Mouse (Mus musculus) c-Kit-negative CD71-positive TER-119-positive erythroid progenitor cells, embryonic 14.5 days (primary cell): Measurements from ENCODE around the gene Pcnx4.
"Not testable (repeated sequence)": the region's sequence is repeated elsewhere in the genome, so short reads cannot be mapped to it uniquely, and the experiment has no call there.

Experiments
- DNase-seq: peaks from one replicate; pipeline ENCODE4 v3.0.0-alpha.2; 2013; ENCODE audit warnings: low read depth, low spot score

Gene Pcnx4

DNA sequence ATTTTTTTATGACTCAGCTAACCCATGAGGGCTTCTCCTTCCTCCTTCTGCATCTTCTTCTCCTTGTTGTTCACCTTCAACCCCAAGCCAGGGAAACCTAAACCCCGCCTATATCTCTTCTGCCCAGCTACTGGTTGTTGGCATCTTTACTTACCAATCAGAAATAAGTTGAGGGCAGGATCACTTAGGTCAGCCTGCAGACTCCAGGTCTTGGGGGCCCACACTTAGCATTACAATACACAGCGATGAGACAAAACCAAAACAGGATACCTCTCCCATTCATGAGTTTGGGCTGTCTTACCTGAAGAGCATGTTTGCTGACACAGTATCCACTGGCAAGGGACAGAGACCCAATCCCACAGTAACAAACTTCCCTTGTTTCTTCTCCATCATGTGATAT is 57.8 kb downstream of the Pcnx4 start:
- no peak for DNase-seq

DNA sequence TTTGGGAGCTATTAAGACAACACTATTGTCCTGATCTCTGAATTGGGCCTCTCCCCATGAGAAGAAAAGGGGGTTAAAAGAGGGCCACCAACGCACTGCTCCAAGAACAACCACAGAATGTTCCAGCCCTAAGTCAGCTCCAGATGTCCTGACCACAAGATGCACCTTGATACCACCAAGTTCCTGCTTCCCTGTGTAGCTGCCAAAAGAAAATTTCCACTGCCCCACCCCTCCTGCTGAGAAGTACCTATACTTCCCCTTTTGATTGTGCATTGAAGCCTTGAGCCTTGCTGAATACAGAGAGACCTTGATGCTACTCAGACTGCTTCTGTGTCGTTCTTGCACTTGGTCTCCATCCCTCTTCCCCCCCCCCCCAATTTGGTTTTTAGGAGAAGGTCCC is 62.5 kb downstream of the Pcnx4 start:
- not testable (repeated sequence) for DNase-seq

DNA sequence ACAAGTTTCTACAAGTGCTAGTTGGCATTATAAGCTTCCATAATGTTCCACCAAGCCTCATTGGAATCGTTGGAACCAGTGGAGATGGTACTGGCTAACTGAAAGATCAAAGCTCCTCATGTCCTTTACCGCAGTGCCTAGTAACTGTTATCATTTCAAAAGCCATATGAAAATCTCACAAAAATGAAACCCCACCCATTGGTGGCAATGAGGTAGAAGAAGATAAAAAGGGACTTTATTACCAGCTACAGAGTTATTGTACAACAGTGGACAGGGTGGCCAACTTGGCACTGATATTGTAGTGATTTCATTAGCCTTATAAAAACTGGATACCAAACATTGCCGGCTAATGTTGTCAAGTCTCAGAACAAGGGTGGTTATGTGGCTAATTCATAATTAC is 75.9 kb downstream of the Pcnx4 start:
- no peak for DNase-seq

DNA sequence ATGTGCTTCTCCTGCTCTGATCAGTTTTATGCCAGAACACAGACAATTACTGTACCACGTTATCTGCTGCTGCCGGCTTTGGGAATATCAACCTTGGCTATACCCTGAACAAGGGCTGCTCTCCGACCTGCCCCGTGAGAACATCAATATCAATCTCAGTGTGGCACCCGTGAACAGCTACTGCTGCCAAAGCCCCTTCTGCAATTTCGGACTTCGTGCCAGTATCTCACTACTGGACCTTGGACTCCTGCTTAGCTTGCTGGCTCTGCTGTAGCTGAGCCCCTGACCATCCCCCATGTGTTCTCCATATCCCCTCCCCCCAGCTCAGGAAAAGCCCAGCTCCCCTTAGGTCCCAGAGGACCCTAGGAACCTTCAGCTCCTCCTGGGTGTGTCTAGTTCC is 84.7 kb downstream of the Pcnx4 start:
- no peak for DNase-seq

DNA sequence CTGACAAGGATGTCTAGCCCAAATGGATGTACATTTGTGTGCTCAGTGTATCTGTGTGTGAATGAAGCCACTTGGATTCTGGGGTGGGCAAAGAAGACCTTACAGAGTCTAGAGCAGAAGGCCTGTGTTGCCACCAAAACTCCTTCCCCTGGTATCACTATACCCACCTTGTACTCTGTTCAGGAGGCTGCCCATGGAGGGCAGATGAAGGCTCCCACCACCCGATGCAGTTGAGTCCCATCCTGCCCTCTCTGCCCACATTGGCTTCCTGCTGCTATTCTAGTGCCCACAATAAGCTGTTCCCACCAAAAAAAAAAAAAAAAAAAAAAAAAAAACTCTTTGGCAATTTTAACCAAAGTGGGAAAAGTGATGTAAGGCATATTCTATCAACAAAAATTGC is 85.3 kb downstream of the Pcnx4 start:
- DNase-seq: no peak

DNA sequence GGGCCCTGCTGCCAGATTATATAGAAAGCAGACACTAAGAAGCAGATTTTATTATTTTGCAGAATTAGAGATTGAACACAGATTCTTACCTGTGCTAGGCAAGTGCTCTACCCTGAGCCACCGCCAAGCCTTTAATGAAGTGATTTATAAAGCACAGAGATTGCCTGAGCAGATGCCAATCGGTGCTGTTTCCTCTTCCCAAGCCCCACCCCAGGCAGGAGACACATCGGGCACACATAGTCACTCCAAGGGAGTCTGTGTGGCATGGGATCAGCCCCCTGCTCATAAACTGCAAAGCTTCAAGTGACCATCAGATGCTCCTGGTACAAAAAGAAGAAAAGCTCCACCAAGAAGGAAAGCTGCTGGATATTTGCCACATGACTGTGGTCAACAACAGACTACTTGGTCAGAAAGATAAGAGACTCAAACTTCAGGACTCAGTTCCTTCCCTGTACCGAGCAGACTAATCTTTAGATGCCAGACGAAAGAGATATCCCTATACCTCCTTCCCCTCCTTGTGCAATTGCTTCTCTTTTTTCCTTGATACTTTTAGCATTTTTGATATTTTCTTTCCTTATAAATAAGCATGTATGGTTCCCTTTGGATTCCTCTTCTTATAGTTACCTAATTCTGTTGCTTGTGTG is 86.8 kb downstream of the Pcnx4 start:
- no peak for DNase-seq

DNA sequence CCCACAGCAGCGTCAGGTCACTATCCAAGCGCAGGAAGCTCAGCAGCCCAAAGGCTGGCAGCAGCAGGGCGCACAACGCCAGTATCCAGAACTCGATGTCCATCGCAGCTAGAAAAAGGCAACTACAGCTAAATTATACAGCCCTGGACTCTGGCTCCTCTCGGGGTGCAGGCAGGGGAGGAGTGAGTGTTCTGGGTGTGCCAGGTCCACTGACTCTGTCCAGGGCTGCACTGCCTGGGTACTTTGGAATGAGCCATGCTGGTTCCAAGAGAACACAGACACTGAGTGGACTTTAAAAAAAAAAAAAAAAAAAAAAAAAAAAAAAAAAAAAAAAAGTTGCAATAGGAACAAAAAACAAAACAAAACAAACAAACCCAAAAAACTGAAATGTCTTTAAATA is 92.6 kb downstream of the Pcnx4 start:
- DNase-seq: no peak
